Mouse (Mus musculus) CH12.LX (cell line): Measurements from ENCODE around the gene Crip1.

Experiments
- CTCF ChIP-seq, 2 experiments: IDR thresholded peaks in 1 of 2; conservative IDR thresholded peaks in 1 of 2; 2 replicates each; pipeline ENCODE4 v1.5.1; 2011 to 2012; ENCODE audit warnings: low read depth in 2 of 2, low read length in 2 of 2, improper control_type of control experiment in 1 of 2, inconsistent platforms in 1 of 2, mild to moderate bottlenecking in 1 of 2, moderate library complexity in 1 of 2
- E2F4 ChIP-seq: IDR thresholded peaks from 2 replicates; pipeline ENCODE4 v1.6.1; 2011; ENCODE audit warnings: low read depth, low read length, improper control_type of control experiment; ENCODE audit not compliant: insufficient replicate concordance
- MAX ChIP-seq: IDR thresholded peaks from 2 replicates; pipeline ENCODE4 v1.6.1; 2011; ENCODE audit warnings: low read length, improper control_type of control experiment
- MXI1 ChIP-seq: IDR thresholded peaks from 2 replicates; pipeline ENCODE4 v1.6.1; 2011; ENCODE audit warnings: mild to moderate bottlenecking, low read depth, low read length, improper control_type of control experiment
- NRF1 ChIP-seq: IDR thresholded peaks from 2 replicates; pipeline ENCODE4 v1.6.1; 2014; ENCODE audit warnings: low read depth, mild to moderate bottlenecking, inconsistent platforms, low read length, improper control_type of control experiment, moderate library complexity
- POLR2A ChIP-seq: IDR thresholded peaks from 2 replicates; pipeline ENCODE4 v1.6.1; 2011; ENCODE audit warnings: low read depth, mild to moderate bottlenecking, improper control_type of control experiment, low read length
- POLR2AphosphoS2 ChIP-seq: IDR thresholded peaks from 2 replicates; pipeline ENCODE4 v1.6.1; 2011; ENCODE audit warnings: low read depth, low read length, improper control_type of control experiment
- RAD21 ChIP-seq: IDR thresholded peaks from 2 replicates; pipeline ENCODE4 v1.6.1; 2011; ENCODE audit warnings: low read depth, mild to moderate bottlenecking, low read length, improper control_type of control experiment, moderate library complexity
- SMC3 ChIP-seq: IDR thresholded peaks from 2 replicates; pipeline ENCODE4 v1.6.1; 2011; ENCODE audit warnings: low read depth, low read length, improper control_type of control experiment
- UBTF ChIP-seq: IDR thresholded peaks from 2 replicates; pipeline ENCODE4 v1.6.1; 2012; ENCODE audit warnings: low read depth, mild to moderate bottlenecking, inconsistent platforms, low read length, improper control_type of control experiment, moderate library complexity
- ZMIZ1 ChIP-seq: IDR thresholded peaks from 2 replicates; pipeline ENCODE4 v1.6.1; 2012; ENCODE audit warnings: low read depth, mild to moderate bottlenecking, inconsistent platforms, low read length, improper control_type of control experiment
- ZNF384 ChIP-seq: IDR thresholded peaks from 2 replicates; pipeline ENCODE4 v1.6.1; 2012; ENCODE audit warnings: low read depth, low read length, improper control_type of control experiment, inconsistent platforms

DNA sequence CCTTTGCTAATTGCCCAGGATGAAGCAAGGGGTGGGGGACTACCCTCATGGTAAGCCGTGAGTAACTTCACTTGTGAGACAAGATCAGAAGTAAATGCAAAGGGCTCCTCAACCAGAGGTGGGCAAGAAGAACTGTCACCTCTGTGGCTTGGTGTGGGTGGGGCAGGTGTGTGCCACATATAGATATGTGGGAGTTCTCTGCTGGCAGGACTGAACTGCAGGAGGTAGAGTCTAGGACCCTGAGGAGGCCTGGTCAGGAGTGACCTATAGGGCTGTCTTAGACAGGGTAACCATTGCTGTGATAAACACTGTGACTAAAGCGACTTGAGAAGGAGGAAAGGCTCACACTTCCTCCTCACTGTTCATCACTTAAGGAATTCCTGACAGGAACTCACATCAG lies 47.3 kb downstream of the Crip1 start:
- no peak for TF ChIP-seq UBTF
- no peak for TF ChIP-seq POLR2A
- TF ChIP-seq MAX, result no peak
- TF ChIP-seq CTCF (conservative IDR thresholded peaks at IDR 0.05 in 1 of 2, IDR thresholded peaks at IDR 0.05 in 1 of 2; ENCODE audit: low read depth in 2 of 2, low read length in 2 of 2), result no peak
- TF ChIP-seq MXI1, result no peak
- TF ChIP-seq RAD21, result no peak
- TF ChIP-seq POLR2AphosphoS2, result no peak
- no peak for TF ChIP-seq SMC3
- TF ChIP-seq ZMIZ1, result no peak
- no peak for TF ChIP-seq E2F4
- TF ChIP-seq ZNF384, result no peak
- TF ChIP-seq NRF1, result no peak
